Mouse (Mus musculus) spleen, postnatal 10 days (tissue): ENCODE measurements around the gene Fam168a.

ENCODE experiments used
- DNase-seq, 2 experiments: peaks; one replicate each; pipeline ENCODE4 v3.0.0; 2021 to 2022; ENCODE audit warnings: low spot score in 2 of 2

Fam168a gene

DNA sequence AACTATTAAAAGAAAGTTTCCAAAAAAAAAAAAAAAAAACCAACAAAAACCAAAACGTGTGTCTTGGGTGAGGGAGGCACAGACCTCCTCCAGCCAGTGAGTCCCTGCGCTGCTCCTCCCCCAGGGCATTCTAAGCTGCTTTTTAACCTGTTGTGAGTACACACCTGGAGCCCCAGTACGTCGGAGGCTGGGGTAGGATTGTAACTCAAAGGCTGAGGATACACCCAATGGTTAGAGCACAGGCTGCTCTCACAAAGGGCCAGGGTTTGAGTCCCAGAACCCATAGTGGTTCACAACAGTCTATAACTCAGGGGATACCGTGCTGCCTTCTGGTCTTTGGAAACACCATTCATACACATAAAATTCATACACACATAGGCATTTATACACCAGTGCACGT lies 135.2 kb downstream of the Fam168a start:
- DNase-seq, result no peak

DNA sequence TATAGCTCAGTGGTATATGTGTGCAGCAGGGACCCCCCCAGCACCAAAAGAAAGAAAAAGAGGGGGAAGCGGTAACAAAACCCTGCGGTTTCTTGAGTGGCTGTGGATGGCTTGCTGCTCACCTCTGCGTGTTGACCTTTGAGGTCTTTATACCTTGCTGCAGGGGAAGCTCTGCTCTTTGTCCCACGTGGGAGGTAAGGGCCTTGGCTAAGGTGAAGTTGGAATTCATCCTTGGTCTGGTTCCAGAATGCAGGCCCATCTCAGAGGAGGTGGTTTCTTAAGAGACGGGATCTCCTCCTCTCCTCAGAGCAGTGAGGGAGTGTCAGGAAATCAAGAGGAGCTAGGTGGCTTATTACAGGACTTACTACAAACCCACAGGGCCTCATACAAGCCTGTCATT lies 135.7 kb downstream of the Fam168a start:
- DNase-seq, result peak in 1 of 2 experiments; percentile 17

DNA sequence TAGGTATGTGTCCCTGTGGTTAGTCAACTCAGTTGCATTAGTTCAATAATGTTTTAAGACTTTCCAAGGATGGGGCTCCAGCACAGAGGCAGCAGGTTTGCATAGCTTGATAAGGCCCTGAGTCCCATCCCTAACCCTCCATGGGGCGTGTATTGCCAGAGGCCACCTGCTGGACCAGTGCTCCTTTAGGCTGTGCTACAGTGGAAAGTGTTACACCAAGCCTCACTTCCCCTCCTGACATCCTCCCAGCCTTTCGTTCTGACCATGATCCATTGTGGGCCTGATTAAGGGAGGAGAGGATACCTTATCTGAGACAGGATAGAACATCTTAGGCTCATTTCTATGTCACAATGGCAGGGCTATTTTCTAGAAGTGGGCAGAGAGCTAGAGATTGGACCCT lies 137.4 kb downstream of the Fam168a start:
- peak; percentile 55 to 56 for DNase-seq

DNA sequence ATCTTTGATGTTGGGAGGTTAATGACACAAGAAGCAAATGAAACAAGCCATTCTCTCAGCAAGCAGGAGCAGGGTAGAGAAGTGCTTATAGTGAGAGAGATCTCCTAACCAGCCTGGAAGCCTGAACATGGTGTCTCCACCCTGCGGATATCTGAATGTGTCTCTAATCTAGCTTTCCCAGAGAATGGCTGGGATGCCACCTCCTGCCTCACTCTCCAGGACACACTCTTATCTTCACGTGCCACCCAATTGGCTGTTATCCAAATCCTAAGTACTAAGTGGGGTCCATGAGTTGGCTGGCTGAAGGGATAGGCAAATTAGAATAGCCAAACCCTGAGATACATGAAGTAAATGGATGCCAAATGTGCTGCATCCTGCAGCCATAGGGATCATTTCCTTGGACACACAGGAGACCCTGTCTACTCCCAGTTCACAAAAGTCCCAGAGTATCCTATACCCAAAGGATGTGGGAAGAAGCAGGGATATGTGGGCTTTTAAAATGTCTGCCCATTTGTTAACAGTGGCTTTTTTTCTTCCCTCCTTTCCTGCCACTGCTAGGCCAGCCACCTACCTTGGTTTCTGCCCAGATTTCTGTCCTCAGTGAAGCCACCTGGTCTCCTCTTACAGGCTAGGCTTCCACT lies 138.1 kb downstream of the Fam168a start:
- peak; percentile 69 to 86 for DNase-seq

DNA sequence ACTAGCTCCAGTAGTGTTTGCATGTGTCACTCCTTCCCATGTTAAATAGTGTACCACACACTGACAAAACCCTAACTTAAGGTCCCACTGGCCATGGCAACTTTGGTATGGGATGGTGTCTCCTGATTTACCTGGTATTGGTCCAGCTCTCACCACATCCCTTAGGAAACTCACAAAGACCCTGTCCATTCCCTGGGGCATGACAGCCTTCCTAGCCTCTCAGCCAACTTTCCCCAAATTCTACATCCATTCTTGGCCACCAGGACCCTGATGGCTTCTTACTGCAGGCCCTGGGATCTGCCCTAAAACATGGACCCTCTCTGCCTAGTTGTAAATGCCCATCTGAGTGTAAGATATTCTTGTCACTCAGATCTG lies 138.6 kb downstream of the Fam168a start:
- peak; percentile 27 to 53 for DNase-seq

DNA sequence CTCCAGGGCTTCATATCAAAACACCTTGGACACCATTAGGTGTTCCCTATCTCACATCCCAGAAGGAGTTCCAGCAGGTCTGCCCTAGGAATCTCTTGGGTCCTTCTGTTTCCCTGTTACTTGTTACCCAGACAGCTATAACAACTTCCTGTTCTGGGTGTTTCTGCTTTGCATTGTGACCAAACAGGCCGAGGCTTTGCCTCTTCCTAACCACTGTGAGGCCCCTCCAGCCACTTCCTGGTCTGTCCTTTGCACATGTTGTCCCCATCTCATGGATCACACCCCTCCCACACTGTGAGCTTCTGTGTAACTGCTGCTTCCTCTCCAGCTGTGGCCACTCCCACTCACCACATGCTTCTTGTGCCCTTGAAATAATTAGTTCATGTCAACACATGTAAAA lies 139.0 kb downstream of the Fam168a start:
- DNase-seq, result peak; percentile 62 to 78

DNA sequence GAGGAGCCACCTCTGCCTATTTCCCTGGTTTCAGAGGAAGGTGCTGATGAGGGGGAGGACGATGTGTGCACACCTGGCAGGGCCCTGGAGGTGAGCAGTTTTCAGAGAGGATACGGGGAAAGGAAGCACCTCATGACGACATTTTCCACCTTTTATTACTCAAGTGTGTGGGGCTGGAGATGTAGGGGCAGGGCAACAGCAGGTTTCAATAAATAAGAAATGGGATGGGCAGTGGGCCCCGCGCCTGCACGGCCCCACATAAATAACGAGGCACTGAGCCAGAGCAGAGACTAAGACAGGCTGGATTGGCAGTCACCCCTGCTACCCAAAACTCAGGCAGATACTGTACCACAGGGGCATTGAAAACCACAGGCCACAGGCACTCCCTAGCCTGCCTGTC lies 139.6 kb downstream of the Fam168a start:
- peak in 1 of 2 experiments; percentile 27 for DNase-seq

DNA sequence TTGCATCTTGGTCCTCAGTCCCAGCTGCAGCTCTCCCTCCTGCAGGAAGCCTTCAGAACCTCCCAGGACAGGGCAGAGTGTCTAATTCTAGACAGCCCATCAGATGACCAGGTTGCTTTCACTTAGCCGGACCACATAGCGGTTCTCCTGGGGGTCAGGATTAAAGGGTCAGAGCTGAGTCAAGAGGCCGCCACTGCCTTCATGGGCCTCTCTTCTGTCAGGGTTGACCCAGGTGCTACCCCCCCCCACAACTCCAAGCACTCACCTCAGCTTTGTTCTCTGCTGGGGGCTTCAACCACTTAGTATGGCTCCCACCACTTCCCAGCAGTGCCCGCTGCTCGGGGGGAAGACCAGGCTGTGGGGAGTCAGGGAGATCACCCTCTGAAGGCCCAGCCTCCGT lies 140.7 kb downstream of the Fam168a start:
- DNase-seq, result no peak

DNA sequence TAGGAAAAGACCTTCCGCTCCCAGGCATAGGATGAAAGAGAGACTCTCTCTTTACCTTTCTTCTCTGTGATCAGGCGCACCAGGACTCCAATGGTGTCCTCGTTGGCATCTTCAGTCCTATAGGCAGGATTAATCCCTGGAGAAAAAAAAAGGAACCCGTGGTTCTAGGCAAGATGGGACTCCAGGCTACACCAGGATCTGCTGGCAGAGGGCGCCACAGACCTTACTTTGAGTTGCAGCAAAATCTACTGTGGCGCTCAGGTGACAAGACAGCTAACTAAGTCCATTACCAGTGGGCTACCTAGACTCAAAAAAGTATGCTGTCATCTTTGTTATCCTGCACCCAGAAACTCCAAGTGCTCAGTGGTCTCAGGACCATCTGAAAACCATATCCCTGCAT lies 142.3 kb downstream of the Fam168a start:
- peak; percentile 77 to 86 for DNase-seq

DNA sequence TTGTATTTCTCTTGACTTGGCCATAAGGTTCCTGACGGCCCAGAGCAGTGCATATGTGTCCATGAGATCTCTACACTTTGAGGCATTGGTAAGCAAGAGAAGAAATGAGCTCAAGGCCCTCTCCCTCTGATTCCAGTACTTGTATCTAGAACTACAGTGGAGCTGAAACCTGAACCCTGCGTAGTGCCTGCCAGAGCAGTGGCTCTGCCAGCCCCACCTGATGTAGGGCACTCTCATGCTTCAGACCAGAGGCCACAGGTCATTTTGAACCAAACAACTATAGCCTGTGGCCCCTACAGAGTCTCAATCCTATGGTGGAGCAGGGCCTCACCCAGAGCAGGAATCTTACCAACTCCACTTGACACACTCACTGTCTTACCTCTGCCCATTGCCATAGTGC lies 143.1 kb downstream of the Fam168a start:
- no peak for DNase-seq

DNA sequence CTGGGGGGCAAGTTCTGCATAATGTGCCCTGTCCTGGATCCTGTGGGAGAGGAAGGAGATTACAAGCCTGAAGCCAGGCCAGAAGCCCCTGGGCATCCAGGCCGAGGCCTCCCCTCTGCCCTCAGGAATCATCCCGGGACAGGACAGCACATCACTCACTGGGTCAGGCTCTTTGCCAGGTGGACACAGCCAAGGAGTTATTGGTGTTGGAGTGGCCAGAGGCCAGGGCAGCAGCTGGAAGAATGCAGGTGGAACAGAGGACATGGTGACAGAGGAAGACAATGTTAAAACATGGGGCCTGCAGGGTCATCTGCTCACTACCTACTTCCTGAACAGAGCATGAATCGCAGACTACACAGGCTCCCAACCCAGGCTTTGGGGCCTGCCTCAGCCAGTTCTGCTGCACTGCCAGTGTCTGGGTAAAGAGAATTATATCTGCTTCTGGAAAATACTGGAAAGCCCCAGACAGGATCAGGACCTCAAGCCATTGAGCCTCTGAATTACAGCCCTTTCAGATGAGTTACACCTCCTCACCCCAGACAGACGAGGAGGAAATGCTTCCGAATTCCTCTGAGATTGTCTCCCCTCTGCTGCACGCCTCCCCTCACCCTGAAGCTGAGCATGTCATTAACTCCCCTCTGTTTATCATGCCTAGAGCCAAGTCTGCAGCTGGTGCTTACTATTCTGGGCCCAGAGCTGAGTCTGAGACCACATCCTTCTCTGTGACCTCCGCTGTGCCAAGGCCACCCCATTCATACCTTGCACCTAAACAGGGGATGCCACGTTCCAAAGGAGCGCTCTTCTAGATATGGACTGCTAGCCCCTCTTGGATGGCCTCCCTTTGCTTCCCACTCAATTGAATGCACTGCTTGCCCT lies 145.3 kb downstream of the Fam168a start:
- no peak for DNase-seq

DNA sequence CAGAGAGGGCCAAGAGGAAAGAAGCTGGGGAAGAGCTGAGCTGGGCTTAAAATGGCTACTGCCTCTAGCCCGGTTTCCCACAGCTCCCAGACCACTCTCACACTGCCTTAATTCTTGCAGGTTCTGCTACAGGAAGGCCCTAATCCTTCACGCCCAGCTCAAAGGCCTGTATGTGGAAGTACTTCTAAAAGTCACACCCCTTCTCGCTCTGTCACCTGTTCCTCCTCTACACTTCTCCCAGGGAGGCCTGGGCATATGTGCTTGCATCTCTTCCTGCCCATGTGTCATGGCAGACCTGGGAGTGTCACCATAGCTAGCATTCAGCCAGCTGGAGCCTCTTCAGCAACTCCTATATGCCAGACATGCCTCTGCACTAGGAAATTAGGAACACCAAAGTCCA lies 147.0 kb downstream of the Fam168a start:
- peak in 1 of 2 experiments; percentile 17 for DNase-seq

DNA sequence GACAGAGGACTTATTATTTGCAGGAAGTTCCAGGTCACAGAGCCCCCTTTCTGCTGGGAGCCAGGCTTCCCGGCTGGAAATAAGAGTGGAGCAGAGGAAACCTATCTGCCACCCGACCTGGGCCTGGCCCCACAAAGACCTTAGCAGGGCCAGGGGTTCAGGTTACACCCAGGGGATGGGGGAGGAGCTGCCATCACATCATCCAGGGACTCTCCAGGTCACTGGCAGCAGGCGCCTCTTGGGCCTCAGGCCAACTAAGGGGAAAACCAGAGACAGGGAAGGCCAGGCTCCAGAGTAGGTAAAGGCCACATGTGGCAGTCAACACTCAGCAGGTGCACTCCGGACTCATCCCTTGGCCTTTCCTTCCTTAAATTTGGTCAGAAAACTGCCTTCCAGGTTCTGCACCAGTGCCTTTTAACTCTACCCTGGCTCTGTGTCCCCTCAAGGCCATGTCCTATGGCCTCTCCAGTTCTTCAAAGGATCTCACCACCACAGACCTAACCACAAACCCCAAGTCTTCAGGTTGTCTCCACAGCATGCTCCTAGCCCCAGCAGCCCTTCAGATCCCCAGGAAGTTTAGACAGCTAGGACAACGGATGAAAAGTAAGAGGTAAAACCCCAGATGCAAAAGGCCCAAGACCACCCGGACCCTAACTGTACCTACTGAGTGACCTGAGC lies 147.8 kb downstream of the Fam168a start:
- peak in 1 of 2 experiments; percentile 22 for DNase-seq

DNA sequence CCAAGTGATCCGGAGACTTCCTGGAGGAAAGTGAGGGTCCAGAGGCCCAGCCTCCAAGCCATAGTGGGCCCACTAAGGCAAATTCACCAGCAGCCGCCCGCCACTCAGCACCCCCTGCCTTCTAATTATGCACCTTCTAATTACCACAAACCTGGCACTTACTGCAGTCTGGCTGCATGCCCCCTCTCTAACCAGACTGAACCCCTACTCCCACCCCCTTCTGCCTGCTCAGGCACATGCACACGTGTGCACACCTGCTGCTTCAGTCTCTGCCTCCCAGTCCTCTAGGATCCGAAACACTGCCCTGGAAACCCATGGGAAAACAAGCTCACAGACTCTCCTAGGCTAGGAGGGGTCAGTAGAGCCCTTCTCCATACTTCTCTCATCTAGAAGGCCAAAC lies 148.4 kb downstream of the Fam168a start:
- no peak for DNase-seq

DNA sequence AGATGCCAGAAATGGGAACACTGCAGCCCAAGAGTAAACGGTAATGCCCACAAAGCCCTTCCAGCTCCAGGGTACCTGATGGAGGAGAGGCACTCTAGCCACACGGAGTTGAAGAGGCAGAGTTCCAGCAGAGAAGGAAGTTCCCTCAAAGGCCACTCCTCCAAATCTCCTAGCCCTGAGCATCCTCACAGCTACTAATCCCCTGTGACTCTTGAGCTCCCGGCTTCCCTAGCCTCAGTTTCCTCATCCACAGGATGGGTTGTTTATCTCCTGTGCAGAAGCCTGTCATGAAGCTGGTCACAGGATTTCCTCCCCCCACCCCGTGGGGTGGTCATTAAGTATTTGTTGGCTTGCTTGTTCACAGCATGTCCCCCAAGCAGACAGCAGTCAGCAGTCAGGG lies 148.9 kb downstream of the Fam168a start:
- DNase-seq, result no peak

DNA sequence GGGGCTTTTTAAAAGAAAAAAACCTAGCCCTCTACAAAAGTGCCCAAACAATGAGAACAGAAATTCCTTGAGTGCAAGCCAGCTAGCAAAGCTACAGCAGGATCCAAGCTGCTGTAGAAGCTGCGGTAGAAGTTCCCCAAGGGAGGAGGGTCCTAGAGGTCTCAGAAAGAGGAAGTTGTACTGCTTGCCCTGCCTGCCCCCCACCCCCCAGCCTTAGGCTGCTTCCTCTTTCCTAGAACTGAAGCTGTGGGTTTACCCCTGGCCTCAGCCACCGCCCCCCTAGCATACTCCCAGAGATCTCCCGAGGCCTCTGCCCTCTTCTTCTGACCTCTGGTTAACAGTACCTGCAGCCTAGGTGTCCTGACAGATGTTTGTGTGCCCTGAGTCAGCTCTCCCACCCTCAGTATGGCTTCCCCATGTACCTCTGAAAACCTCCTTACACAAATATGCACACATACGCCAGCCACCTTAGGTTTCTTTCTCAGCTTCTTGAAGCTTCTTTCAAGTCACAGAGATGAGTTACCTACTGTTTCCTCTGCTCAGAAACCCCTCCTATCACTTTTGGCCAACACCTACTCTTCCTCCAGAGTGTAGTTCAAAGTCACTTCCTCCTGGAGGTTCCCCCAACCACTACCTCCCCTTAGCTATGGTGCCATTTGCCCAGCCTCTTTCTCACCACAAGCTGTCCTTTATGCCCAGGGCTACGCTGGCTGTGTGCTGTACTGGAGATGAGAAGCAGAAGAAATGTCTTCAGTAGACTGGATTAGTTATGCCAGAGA lies 149.5 kb downstream of the Fam168a start:
- peak in 1 of 2 experiments; percentile 86 for DNase-seq

DNA sequence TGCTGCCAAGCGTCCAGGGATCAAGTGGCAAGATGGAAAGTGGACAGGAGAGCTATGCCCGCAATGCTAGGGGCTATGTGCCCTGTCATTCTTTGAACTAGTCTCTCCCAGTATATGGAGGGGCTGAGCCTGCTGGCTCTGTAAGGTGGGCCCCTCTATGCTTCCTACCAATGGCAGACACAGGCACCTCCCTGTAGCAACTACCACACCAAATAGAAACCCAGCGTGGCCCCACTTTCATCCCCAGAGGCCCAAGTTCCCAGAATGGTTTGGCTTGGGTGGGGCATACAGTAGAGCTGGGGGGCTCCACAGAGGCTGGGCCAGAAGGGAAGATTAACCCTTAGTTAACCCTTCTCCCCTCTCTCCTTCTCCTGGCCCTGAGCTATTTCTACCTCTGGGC lies 154.0 kb downstream of the Fam168a start:
- DNase-seq, result peak in 1 of 2 experiments; percentile 14

DNA sequence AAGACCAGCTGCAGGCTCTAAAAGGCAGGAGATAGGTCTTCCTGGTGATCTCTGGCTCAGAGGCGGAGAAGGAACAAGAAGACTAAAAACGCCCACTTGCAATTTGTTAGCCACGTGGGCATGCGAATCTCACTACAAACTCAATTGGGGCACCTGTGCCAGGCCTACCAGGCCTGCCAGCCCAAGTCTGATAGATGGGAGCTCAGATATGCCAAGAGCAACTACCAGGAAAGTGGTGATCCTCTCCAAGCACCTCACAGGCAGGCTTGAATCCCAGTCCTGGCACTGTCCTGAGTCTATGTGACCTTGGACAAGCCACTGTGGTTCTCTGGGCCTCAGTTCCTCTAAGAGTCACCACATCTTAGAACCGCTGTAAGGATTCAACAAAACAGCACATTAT lies 154.8 kb downstream of the Fam168a start:
- peak in 1 of 2 experiments; percentile 17 for DNase-seq

DNA sequence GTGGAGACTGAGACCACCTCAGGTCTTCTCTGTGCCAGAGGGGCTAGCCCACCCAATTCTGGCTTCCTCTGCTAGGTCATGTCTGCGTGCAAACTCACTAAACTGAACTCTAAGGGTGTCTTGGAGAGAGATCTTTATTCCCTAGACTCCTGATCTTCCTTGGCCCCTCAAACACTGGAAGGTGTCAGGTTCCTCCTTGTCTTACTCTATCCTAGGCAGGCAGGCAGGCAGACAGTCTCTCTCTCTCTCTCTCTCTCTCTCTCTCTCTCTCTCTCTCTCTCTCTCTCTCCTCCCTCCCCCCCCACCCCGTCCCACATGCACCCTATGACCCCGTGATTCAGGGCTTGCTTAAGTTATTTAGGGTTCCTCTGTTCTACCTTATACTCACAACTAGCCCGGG lies 155.9 kb downstream of the Fam168a start:
- no peak for DNase-seq

DNA sequence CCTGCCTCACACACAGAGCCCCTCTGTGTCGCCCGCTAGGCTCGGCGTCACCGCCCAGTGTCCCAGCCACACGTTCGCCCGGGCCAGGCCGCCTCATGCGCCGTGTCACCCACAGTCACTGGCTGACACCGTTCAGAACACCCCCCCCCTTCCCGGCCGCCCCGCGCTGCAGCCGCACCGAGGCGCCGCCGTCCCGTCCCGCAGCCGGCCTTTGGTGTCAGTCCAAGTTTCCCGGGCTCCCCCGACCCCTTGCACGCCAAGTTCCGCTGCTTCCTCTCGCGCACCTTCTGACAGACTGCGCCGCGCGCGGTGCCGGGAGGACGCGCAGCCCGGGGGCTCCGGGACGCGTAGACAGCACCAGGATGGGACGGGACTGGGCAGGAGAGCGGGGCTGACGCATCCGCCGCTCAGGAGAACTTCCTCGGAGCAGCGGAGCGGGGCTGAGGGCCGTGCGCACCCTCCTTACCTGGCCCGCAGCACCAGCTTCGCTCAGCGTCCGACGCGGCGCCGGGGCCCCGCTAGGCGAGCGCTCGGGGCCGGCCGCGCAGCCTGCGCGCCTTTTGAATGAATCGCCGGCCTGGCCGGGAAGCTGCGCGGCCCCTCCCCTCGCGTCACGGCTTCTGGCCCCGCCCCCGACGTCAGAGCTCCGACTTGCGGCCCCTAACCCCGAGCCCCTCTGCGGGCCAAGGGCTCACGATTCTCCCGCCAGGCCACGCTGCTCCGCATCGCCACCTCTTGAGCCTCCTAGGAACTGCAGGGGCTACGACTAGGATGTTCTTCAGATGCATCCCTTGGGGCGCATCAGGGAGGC lies 156.6 kb downstream of the Fam168a start, which contains the start of gene Relt:
Relt (minus strand) TSS at position 619 of the 811 bp plus-strand sequence.
- peak; percentile 99 for DNase-seq

DNA sequence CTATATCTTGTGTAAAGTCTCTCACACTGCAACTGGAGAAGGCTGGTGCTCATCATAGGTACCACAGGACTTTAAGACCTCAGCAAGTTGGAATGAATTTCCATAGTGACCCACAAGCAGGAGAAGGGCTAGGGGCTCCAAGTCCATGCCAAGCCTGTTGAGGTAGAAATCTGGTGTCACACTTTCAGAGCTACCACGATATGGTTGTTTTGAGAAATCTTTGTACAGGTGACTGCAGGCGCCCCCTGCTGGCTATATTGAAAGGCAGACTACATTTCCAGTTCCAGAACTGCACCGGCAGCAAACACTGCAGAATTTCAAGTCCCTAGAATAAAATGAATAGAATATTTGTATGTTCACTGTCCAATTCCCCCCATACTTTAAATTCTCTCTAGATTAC lies 160.2 kb downstream of the Fam168a start:
- peak; percentile 75 to 87 for DNase-seq
